Mouse (Mus musculus) liver, embryonic 16.5 days (tissue): ENCODE measurements around the gene Ube2d1. TPM values are rescaled to one million over a fixed set of nuclear protein-coding genes. Genes with fewer than 3 reads are reported as not detected.

Source experiments
- ATAC-seq: fragments of 200-750 bp; cut with Nextera tagmentation; 2 replicates; pipeline ENCODE4 v1.8.0; 2017; ENCODE audit warnings: low read depth, mild to moderate bottlenecking, moderate number of reproducible peaks, moderate library complexity
- H3K27ac ChIP-seq: fragments of 300-500 bp; sonication (generic); 2 replicates; pipeline ENCODE4 v1.5.1; 2014; ENCODE audit warnings: mild to moderate bottlenecking, low read length
- H3K27me3 ChIP-seq: fragments of 300-500 bp; sonication (generic); 2 replicates; pipeline ENCODE4 v1.6.1; 2014; ENCODE audit warnings: low read depth, low read length, mixed read lengths; ENCODE audit not compliant: control insufficient read depth, insufficient read depth
- H3K36me3 ChIP-seq: fragments of 300-500 bp; sonication (generic); 2 replicates; pipeline ENCODE4 v1.6.1; 2014; ENCODE audit warnings: mild to moderate bottlenecking; ENCODE audit not compliant: control insufficient read depth, insufficient read depth
- H3K4me1 ChIP-seq: fragments of 300-500 bp; sonication (generic); 2 replicates; pipeline ENCODE4 v1.6.1; 2014; ENCODE audit warnings: low read depth, low read length, mixed read lengths; ENCODE audit not compliant: control insufficient read depth
- H3K4me2 ChIP-seq: fragments of 300-500 bp; sonication (generic); 2 replicates; pipeline ENCODE4 v1.6.1; 2014; ENCODE audit warnings: low read depth, low read length, mixed read lengths
- H3K4me3 ChIP-seq: fragments of 300-500 bp; sonication (generic); 2 replicates; pipeline ENCODE4 v1.5.1; 2014; ENCODE audit warnings: low read depth, mild to moderate bottlenecking, low read length
- H3K9ac ChIP-seq: fragments of 300-500 bp; sonication (generic); 2 replicates; pipeline ENCODE4 v1.6.1; 2014; ENCODE audit warnings: low read depth, low read length
- H3K9me3 ChIP-seq: fragments of 300-500 bp; sonication (generic); replicated peaks from 2 replicates; pipeline ENCODE4 v1.6.1; 2016; ENCODE audit warnings: low read length; ENCODE audit not compliant: control insufficient read depth
- whole genome bisulfite sequencing: fragments of 180-500 bp; shearing (Covaris S2); extraction: QIAGEN DNeasy Blood & Tissue Kit; methylation state at CpG from one replicate; pipeline ENCODE4 v1.1.7; 2014; ENCODE audit not compliant: insufficient replicate concordance; 5-methylcytosine and 5-hydroxymethylcytosine counted together
- polyA plus RNA-seq: library from polyadenylated mRNA; unstranded; fragments of >200 nt; fragmentation: Nextera tagmentation; extraction: Ambion mirVana; gene quantifications from 2 replicates; pipeline ENCODE4 v1.2.1, GENCODE M21; 2015

Gene Ube2d1
- polyA plus RNA-seq, 1 experiment from 2014 or later: 6.5 TPM

DNA sequence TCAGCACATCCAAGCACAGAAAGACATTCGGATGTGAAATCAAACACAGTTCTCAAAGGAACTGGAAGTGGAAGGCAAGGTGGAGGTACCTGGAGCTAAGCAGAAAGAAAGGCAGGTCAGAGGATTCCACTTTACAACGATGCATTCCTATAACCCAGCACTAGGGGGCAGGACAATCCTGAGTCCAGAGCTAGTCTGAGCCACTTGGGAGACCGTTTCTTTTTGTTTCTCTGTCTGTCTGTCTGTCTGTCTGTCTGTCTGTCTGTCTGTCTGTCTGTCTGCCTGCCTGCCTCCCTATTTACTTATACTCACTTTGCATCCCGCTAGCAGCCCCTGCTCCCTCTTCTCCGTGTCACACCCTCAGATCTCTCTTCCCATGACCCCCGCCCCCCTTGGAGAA, 21.1 kb upstream of the Ube2d1 start:
- no peaks in the 10 kb centered on the region for H3K4me1 ChIP-seq
- WGBS: 11% methylated on average over 6 of the region's 6 CpGs
- H3K36me3 ChIP-seq: no peaks in the 10 kb centered on the region
- no peak for ATAC-seq
- no peaks in the 10 kb centered on the region for H3K27me3 ChIP-seq
- H3K4me3 ChIP-seq: peak overlapping the region; percentile 16; the same call in 1 of the 2 replicates
- peak overlapping the region; percentile 21; the same call in 1 of the 2 replicates for H3K4me2 ChIP-seq
- H3K9me3 ChIP-seq: no peaks in the 10 kb centered on the region
- no peak overlapping the region for H3K9ac ChIP-seq
- no peak overlapping the region for H3K27ac ChIP-seq

DNA sequence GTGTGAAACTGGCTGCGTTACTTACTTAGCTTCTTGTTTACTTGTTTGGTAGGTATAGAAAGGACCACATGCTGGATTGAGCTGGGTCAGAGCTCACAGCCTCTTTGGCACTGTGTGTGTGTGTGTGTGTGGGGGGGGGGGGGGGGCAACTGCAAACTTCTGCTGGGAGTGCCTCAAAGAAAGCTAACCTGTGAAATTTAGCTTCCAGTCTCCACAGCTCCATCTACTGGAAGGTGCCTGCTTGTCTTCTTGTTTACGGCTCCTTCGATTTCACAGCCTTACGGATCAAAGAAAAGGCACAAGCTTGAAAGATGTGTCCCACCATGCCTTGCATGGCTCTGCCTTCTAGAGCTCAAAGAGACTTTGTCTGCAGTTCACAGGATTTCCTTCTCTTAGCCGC, 17.4 kb upstream of the Ube2d1 start:
- no peaks in the 10 kb centered on the region for H3K4me1 ChIP-seq
- H3K9me3 ChIP-seq: no peaks in the 10 kb centered on the region
- H3K4me3 ChIP-seq: no peak overlapping the region
- H3K36me3 ChIP-seq: no peaks in the 10 kb centered on the region
- ATAC-seq: no peak
- WGBS: 26% methylated on average over 5 of the region's 5 CpGs
- H3K9ac ChIP-seq: no peak overlapping the region
- H3K27ac ChIP-seq: no peak overlapping the region
- no peak overlapping the region for H3K4me2 ChIP-seq
- H3K27me3 ChIP-seq: no peaks in the 10 kb centered on the region

DNA sequence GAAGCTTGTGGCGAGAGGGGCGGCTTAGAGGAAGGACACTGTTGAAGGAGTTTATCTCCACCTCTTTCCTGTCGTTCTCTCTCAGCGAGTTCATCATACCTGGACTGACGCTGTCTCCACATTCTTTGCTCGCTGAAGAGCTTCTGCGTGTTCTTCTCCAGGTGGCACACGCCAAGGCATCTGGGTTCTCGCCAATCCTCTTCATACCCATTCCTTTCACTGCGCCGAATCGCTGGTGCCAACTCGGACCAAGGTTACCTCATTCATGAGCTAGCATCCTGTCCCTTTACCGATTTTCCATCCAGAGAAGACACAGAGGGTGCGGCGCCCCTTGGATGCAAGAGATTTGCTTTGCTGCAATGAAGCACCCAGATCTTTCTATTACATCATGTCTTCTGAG, 15.1 kb upstream of the Ube2d1 start:
- Histone ChIP-seq H3K4me2 (no peak overlapping the region), H3K36me3 (no peaks in the 10 kb centered on the region), H3K4me3 (no peak overlapping the region), H3K27ac (no peak overlapping the region), H3K9ac (no peak overlapping the region), H3K9me3 (no peaks in the 10 kb centered on the region), H3K4me1 (no peaks in the 10 kb centered on the region), H3K27me3 (no peaks in the 10 kb centered on the region)
- no peak for ATAC-seq
- WGBS: 46% methylated on average over 16 of the region's 16 CpGs

DNA sequence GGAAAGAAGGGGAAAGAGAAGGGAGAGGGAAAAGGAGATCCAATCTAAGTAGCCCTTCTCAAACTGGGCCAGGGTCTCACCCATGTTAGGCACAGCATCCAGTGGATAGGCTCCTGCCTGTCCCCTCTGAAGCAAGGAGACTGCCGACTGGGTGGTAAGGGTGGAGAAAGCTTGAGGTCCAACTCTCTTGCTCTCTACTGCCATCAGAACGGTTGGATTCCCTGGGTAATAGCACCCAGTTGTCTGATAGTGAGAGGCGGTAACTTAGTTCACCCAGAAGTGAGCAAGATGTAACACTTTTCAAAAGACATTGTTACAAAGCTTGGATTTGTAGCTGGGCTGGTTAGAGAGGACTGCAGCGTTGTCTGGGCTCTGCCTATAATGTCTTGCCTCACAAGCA, 8.2 kb upstream of the Ube2d1 start:
- no peak overlapping the region for H3K4me2 ChIP-seq
- no peak overlapping the region for H3K9ac ChIP-seq
- 50% methylated on average over 4 of the region's 4 CpGs for WGBS
- ATAC-seq: no peak
- no peaks in the 10 kb centered on the region for H3K27me3 ChIP-seq
- peaks cover 6% of the 10 kb centered on the region for H3K4me1 ChIP-seq
- H3K27ac ChIP-seq: no peak overlapping the region
- no peaks in the 10 kb centered on the region for H3K36me3 ChIP-seq
- H3K4me3 ChIP-seq: no peak overlapping the region
- no peaks in the 10 kb centered on the region for H3K9me3 ChIP-seq

DNA sequence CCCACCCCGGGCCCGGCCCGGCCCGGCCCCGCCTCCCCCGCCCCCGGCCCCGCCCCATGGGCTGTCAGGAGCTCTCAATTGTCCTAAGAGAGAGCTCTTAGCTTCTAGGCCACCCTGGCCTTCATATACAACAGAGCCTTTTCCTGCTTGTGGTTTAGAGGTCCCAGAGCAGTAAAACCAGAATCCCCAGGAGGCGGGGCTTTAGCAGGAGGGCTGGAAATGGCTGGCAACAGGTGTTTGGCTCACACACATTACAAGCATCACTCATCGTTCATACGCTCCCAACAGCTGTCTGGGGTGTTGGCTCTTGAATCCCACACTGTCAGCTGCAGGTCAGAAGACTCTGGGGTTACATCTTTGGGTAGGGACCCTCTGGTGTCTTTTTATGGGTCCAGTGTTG, 7.2 kb upstream of the Ube2d1 start:
- 0 out of 2 replicates have a peak, but pooled peaks have one; percentile 51 for ATAC-seq
- no peak overlapping the region for H3K9ac ChIP-seq
- no peak overlapping the region for H3K4me3 ChIP-seq
- 16% methylated on average over 5 of the region's 11 CpGs for WGBS
- H3K36me3 ChIP-seq: no peaks in the 10 kb centered on the region
- no peaks in the 10 kb centered on the region for H3K27me3 ChIP-seq
- H3K4me1 ChIP-seq: peaks cover 6% of the 10 kb centered on the region
- H3K9me3 ChIP-seq: no peaks in the 10 kb centered on the region
- H3K4me2 ChIP-seq: no peak overlapping the region
- no peak overlapping the region for H3K27ac ChIP-seq

DNA sequence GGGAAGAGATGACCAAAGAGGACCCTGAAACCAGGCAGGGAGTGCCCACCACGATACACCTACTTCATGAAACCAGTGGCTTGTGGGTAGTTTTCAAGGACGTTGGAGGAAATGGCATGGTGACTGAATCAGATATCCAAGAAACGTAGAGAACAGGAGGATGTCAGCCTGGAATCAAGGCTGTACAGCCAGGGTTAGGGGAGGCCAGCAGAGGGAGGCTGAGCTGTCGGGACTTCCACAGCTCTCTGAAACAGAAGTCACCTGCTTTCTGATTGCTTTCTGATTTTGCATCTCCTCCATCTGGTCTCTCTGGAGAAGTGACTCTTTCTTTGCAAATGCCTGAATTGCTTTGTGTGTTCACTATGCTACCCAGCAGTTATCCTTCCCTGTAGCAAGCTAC, 6.7 kb upstream of the Ube2d1 start:
- Histone ChIP-seq H3K4me1 (peaks cover 6% of the 10 kb centered on the region), H3K27me3 (no peaks in the 10 kb centered on the region), H3K4me2 (no peak overlapping the region), H3K9me3 (no peaks in the 10 kb centered on the region), H3K36me3 (no peaks in the 10 kb centered on the region), H3K27ac (peak overlapping the region; percentile 4; the same call in 1 of the 2 replicates), H3K4me3 (no peak overlapping the region), H3K9ac (no peak overlapping the region)
- 3% methylated on average over 4 of the region's 4 CpGs for WGBS
- 0 out of 2 replicates have a peak, but pooled peaks have one; percentile 14 for ATAC-seq

DNA sequence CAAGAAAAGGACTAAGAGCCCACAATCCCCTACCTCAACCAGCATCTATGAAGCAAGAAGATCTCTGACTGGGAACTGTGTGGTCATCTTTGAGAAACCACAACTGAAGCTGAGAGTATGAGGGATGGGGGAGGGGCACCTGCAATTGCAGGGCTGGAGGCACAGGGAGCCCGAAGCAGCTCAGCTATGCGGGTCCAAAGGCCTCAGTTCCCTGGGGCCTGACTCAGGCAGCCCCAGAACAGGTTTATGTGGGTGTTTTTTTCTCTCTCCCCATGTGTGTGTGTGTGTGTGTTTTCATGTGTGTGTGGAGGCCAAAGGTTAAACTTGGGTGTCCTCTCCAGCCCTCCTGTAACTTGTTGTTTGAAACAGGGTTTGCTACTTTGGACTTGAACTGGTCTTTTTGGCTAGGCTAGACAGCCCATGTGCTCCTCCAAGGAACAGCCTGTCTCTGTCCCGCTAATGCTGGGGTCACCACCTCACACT, 6.2 kb upstream of the Ube2d1 start:
- Histone ChIP-seq H3K9ac (no peak overlapping the region), H3K36me3 (no peaks in the 10 kb centered on the region), H3K4me1 (peaks cover 6% of the 10 kb centered on the region), H3K9me3 (no peaks in the 10 kb centered on the region), H3K4me2 (no peak overlapping the region), H3K27ac (peak overlapping the region; percentile 4; the same call in 1 of the 2 replicates), H3K4me3 (no peak overlapping the region), H3K27me3 (no peaks in the 10 kb centered on the region)
- 7% methylated on average over 3 of the region's 3 CpGs for WGBS
- peak; percentile 78 for ATAC-seq

DNA sequence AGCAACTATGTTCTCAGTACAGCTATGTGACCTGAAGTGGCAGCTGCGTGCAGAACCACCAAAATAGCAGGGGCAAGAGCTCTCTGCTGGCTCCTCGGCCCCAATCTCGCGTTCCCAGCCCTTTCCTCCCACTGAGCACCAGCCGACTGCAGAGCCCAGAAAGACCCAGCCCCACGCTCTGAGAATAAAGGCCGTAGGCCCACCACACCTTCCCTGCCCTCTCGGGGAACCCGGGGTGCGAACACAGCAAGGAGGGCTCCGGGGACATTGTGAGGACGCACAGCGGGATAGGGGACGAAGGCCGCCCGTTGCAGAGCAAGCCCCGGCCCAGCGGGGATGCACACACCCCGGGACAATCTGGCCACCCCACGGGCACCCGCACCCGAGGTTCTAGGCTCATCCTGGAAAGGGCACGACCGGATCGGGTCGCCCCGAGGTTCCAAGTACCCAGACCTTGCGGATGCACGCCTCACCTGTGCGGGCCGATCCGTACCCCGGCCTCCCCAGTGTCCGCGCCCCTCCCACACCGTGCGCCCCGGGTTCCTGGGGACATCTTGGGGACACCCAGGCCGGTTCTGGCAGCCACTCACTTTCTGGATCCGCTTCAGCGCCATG, 444 bp downstream of the Ube2d1 start:
- H3K4me1 ChIP-seq: no peaks in the 10 kb centered on the region; the same call in 1 of the 2 replicates
- H3K27me3 ChIP-seq: no peaks in the 10 kb centered on the region; the same call in 1 of the 2 replicates
- H3K36me3 ChIP-seq: no peaks in the 10 kb centered on the region
- H3K4me2 ChIP-seq: peak overlapping the region; percentile 69
- H3K9me3 ChIP-seq: no peaks in the 10 kb centered on the region
- H3K4me3 ChIP-seq: peak overlapping the region; percentile 74
- H3K9ac ChIP-seq: peak overlapping the region; percentile 65
- under 1% methylated on average over 41 of the region's 41 CpGs for WGBS
- no peak overlapping the region for H3K27ac ChIP-seq
- ATAC-seq: peak; percentile 47

DNA sequence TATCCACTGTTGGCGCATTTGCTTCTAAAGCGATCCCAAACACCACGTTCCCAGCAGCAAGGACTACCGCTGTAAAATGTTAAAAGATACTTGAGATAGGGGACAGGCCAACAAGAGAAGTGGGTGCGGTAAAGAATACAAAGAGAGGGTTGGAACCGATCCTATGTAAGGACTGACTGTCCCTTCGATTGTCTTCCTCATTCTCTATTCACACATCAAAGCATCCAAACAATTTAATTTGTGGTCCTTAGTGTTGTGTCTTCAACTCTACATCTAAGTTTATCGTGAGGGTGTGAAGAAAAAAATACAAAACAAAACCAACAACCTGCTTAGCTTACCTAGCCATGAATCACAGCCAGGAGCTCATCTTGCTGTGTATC, 941 bp downstream of the Ube2d1 start:
- WGBS: 24% methylated on average over 8 of the region's 8 CpGs
- peak overlapping the region; percentile 65; the same call in 1 of the 2 replicates for H3K9ac ChIP-seq
- no peak for ATAC-seq
- H3K9me3 ChIP-seq: no peaks in the 10 kb centered on the region
- H3K27me3 ChIP-seq: no peaks in the 10 kb centered on the region; the same call in 1 of the 2 replicates
- peak overlapping the region; percentile 69 for H3K4me2 ChIP-seq
- H3K4me1 ChIP-seq: no peaks in the 10 kb centered on the region; the same call in 1 of the 2 replicates
- H3K36me3 ChIP-seq: no peaks in the 10 kb centered on the region
- H3K4me3 ChIP-seq: peak overlapping the region; percentile 74
- no peak overlapping the region for H3K27ac ChIP-seq
